Mouse (Mus musculus): ENCODE measurements around the gene Upf2.

The Upf2 gene

DNA sequence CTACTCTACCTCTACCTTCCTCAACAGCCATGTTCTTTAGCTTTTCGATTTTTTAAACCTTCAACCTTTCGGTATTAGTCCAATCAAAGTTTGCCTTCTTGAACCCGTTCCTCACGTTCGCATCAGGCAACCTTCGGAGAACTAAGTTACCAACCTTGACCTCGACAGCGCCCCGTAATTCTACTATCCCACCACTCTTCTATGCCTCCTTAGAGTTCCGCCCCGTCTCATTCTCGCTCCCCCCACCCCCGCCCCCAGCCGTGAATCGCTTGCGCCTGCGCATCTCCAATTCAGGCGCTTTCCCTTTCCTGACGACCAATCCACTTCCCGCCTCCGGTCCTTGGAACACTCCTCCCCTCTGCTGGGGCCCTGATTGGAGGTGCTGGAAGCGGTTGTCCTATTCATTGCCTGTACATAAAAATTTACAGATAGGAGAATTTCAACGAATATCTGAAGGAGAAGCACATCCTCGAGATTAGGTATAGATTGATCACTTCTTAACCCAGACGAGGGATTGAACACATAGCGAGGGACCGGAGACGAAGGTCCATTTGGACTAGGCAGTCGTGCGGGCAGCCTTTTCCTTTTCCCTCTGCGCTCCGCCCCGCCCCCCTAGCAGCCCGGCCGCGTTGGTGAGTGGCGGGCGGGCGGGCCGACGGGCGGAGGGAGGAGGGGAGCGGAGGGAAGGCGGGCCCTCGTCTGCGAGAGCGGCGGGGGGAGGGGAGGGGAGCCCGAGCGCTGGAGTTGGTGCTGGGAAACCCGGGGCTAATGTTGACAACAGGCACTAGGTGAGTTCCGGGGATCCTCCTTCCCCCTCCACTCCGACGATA lies at the start of gene Upf2:
Gene Upf2 (plus strand): TSS at position 704 of the 830 bp plus-strand sequence.
- peak; percentile 86 for DNase-seq (ENCODE audit: extremely low read depth, insufficient read length, low spot score)

DNA sequence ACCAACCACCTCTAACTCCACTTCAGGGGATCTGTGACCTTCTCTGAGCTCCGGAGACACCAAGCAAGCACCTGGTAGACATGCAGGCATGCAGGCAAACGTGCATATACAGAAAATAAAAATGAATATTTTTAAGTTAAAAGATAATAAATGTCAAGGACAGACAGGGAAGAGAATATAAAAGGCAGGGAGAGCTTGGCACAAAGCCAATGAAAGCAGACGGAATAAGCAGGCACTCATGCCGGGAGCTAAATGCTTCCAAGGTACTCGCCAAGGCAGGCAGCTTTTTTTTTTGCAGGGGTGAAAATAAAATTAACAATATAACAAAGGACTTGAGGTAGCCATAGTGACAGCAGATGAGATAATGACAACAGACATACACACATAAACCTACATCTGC lies 45.2 kb upstream of the Upf2 start:
- no peak for DNase-seq (ENCODE audit: extremely low read depth, insufficient read length, low spot score)

DNA sequence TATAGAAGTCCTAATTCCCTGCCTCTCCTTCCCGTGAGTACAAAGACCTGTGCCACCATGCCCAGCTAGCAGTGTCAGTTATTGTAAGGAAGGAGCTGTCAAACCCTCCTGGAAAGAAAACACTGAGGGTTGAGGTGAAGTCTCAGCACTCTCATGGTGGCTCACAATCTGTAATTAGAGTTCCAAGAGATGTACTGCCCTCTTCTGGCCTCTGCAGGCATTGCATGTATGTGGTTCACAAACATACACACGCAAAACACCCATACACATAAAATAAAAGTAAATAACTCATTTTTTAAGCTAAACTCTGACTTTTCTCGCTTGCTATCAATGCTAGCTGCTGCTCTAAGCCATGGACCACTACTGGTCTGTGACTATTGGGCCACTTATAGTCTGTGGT lies 44.6 kb upstream of the Upf2 start:
- peak; percentile 22 for DNase-seq (ENCODE audit: extremely low read depth, insufficient read length, low spot score)

DNA sequence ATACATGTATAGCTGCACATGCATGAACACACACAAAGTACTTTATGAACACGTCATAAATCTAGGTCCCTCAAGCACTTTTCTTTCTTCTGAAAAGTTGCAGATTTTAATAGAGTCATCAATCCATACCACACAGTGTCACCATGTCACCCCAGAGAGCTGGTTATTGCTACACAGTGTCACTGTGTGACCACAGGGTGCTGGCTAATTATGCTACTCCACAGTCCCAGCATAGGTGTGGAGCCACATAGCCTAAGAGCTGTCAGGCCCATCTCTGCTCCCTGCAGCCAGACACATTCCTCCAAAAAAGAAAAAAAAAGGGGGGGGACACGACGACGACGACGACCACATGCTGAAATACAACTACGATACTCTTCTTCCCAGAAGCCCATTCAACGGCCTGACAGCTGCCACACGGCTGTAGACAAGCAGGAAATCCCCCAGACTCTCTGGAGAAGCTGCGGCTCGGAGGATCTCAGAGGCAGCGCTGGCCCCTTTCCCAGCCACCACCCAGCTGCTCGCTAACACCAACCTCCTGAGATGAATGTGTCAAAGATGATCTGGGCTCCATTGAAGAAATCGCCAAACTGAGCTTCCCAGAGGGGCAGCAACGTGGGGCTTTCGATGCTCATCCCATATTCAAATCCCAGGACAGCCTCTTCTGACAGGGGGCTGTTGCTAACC lies 39.8 kb upstream of the Upf2 start:
- no peak for DNase-seq (ENCODE audit: extremely low read depth, insufficient read length, low spot score)

DNA sequence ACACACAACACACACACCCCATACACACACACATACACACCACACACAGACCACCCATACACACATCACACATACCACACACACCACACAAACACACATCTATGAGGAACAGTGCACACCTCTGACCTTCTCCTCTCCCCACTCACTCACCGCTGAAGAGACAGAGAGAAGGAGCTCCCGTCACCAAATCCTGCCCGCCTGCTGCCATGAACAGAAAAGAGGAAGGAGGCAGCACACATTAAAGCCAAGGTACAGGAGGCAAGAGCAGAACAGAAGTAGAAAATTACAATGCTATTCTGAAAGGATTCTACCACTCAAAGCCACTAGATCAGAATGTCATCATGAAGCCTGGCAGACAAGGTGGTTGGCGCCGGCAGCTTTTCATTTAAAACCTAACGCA lies 28.4 kb upstream of the Upf2 start:
- DNase-seq (ENCODE audit: extremely low read depth, insufficient read length, low spot score), result no peak

DNA sequence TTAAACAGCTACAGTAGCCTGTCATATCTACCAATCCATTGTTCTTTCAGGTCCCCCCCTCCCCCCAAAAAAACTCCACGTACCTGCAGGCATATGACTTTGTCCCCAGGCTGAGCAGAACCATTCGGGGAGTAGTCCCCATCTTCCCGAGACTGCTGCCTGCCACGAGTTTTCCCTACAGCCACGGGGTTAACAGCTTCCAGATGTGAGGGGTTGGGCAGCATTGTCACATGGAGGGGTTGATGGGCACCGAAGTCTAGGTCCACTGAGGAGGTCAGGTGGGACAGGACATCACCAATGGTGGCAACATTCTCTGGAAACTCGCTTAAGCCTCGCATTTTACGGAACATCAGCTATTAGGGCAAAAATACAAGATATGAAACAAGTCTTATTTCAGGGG lies 27.5 kb upstream of the Upf2 start:
- no peak for DNase-seq (ENCODE audit: extremely low read depth, insufficient read length, low spot score)

DNA sequence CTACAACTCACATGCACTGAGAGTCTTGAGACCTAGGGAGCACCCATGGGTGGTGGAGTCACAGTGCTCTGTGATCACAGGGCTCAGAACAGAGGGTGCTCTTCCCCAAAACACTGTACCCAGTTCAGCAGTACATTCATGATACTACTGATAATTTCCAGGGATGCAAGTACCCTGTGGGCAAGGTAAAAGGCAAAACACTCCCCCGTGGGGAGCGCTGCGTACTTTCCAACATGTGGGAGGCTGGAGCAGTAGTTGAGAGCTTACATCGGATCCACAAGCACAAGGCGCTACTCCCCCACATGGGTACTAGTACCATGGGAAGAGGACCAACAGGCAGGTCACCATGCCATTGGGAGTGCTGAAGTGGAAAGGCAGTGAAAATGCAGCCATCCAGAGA lies 23.8 kb upstream of the Upf2 start:
- DNase-seq (ENCODE audit: extremely low read depth, insufficient read length, low spot score), result no peak

DNA sequence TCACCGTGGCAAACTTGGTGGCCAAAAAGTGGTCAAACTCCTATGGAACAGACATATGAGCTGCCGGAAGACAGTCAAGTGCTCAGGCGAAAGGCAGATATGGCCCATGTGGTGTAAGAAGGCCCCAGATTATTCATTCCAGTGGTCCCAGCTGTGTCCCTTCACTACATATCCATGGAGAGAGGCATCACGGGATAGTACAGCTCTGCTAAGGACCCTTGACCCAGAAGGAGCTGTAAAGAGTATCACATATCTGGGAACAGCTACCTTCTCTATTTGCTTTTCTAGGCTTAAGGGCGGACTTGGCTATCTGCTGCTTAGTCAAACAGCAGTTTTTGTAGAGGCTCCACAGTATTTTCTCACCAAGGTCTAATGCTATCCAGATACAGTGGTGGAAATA lies 21.5 kb upstream of the Upf2 start:
- no peak for DNase-seq (ENCODE audit: extremely low read depth, insufficient read length, low spot score)

DNA sequence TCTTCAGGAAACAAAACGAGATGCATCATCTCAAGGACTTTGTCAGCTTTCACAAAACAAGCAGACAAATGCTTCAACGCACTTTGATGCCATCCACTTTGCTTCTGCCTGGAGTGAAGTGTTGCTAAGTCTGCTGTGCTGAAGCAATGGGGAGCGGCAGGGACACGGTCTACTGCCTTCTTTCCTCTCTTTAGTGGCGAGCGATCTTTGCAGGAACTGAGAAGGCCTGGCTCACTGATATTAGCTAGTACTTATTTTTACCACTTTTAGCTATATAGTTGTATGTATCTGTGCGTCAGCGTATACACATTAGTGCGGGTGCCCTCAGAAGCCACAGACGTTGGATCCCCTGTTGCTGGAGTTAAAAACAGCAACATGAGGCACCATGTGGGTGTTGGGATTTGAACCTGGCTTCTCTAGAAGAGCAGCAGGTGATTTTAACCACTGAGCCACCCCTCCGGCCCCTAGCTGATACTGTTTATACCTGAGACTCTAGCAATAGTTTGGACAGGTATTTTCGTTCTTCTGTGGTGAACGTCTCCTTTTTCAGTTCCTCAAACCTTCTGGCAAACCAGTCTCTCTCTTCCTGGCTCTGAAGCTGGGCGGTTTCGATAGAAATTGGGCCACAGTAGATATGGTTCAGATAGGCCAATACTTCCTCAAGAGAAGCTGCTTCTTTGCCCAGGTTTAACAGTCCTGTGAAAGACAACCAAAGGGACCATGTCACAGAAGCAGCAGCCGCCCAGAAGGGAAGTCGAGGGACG lies 20.8 kb upstream of the Upf2 start:
- no peak for DNase-seq (ENCODE audit: extremely low read depth, insufficient read length, low spot score)

DNA sequence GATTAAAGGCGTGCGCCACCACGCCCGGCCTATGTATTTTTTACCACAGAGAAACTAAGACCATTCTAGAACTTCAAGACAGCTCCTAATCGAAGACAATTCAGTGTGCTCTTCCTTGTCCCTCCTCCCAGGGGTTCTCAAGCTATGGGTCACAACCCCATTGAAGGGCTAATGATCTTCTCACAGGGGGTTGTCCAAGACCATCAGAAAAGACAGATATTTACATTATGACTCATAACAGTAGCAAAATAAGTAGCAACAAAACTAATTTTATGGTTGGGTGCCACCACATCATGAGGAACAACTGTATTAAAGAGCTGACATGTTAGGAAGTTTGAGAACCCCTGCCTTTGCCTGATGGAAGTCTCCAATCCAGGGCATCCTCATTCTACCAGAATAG lies 19.3 kb upstream of the Upf2 start:
- no peak for DNase-seq (ENCODE audit: extremely low read depth, insufficient read length, low spot score)

DNA sequence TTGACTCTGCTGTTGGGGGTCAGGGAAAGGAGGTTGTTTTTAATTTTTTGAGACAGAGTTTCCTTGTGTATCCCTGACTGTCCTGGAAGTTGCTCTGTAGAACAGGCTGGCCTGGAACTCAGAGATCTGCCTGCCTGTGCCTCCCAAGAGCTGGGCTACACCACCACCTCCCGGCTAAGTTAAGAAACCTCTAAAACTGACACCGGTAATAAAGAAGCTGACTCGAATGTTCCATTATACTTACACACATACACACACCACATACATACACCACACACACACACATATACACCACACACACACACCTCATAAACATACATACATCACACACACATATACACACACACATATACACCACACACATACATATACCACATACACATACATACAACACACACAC lies 16.3 kb upstream of the Upf2 start:
- no peak for DNase-seq (ENCODE audit: extremely low read depth, insufficient read length, low spot score)

DNA sequence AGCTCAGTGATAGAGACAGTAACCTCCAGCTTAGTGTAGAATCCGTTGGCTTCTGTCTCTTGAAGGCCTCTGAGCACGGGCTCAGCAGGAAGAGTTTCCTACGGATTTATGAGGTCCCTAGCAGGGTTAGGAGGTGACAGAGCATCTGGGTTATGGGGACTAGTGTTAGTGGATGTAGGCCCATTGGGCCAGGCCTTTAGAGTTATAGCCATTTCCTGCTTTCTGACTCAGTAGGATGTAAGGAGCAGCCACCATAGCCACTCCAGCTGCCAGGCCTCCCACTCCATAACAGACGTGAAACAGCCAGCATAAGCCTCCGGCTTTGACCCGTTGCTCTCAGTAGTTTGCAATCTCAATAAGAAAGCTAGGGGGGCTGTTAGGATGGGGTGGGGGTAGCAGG lies 15.2 kb upstream of the Upf2 start:
- DNase-seq (ENCODE audit: extremely low read depth, insufficient read length, low spot score), result no peak

DNA sequence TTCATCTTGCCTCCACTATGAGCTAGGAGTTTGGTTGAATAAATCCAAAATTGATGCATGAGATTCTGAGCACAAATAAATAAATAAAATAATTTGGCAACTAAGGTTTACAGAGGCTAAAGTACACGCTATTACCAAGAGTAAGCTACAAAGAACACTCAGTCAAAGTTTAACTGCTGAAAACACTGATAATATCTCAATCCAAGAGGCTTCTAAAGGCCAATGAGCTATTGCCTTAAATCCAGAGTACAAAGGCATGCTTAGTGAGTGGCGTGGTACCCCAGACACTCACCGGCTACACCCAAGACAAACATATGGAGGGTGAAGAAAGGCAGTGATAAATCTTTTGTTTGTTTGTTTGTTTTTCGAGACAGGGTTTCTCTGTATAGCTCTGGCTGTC lies 14.7 kb upstream of the Upf2 start:
- no peak for DNase-seq (ENCODE audit: extremely low read depth, insufficient read length, low spot score)

DNA sequence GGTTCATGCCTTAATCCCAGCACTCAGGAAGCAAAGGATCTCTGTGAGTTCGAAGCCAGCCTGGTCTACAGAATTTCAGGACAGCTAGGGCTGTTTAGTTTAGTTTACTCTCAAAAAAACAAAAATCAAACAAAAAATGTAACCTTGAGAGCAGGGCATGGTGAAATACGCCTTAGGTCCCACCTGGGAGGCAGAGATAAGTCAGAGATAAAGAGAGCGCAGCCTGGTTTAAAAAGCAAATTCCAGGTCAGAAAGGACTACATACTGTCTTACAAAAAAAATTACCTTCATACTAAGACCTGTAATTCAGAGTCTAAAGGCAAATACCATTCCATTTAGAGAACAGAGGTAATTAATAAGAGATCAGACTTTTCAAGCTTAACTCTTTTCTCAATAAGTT lies 11.9 kb upstream of the Upf2 start:
- DNase-seq (ENCODE audit: extremely low read depth, insufficient read length, low spot score), result no peak

DNA sequence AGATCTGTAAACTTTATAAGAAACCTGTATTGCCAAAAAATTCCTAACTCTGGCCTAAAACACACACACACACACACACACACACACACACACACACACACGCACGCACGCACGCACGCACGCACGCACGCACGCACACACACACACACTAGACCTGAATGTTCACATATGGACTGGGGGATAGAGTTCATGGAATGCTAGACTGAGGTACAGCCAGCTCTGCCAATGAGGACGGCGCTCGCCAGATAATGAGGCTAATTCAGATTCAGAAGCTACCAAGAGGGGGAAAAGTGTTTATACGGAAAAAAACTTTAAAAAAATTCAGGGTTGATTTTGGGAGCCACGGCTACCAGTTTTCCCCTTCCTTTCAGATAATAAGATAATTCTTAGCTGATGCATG lies 11.4 kb upstream of the Upf2 start:
- DNase-seq (ENCODE audit: extremely low read depth, insufficient read length, low spot score), result no peak

DNA sequence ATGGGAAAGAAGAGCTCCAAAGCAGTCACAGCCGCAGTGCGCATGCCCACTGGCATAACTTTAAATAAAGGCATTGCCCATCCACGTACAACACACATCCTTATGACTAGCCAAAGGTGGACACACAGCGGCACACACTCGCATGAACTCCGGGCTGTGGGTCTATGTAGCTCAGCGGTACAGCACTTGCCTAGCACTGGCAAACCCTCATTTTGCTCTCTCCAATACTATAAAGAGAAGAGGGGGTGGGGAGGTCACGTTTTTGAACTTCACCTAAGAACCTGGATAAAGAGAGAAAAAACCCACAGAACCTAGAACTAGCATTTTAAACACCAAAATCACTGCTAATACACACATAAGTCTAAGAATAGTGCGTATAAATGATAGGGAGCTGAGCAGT lies 10.3 kb upstream of the Upf2 start:
- DNase-seq (ENCODE audit: extremely low read depth, insufficient read length, low spot score), result no peak

DNA sequence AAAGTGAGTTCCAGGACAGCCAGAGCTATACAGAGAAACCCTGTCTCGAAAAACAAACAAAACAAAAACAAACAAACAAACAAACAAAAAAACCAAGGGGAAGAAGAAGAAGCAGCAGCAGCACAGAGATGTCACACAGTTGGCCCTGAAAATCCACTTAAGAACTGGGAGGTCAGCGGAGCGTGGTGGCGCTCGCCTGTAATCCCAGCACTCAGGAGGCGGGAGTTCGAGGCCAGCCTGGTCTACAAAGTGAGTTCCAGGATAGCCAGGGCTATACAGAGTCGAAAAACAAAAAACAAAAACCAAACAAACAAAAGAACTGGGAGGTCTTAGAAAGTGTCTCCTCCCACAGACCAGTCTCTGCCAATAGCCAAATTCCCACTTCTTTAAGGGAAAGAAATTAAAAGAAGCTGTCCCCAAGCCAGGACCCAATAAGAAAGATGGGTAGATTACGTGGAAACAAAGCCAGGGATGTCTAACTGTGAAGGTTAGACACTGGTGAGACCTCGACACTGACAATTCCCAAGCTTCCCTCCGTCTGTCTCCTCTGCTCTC lies 9.3 kb upstream of the Upf2 start:
- no peak for DNase-seq (ENCODE audit: extremely low read depth, insufficient read length, low spot score)

DNA sequence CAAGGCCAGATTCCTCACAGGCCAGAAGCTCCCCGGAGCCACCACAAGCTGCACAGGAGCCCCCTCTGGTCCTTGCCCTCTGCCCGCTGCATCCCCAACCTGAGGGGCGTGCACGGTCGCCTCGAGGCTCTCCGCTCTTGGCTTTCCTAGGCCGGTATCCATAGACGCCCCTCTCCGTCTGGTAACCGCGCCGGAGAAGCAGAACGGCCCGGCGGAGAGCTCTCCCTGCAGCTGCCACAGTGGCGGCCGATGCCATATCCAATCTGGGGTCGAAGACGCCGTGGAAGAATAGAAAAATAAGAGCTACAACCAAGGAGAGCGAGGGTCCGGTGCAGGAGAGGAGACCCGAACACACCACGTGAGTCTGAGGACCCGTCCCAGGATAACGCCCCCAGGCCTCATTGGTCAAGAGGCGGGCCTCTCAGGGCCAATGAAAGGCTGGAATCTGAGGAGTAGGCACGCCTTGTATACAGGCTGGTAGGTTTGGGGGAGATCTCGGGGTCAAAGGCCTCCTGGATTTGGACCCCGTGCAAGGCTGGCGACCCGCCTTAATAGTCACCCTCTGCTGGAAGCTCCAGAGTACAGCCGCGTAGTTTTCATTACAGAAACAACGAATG lies 8.7 kb upstream of the Upf2 start, which contains the start of gene Dhtkd1:
Gene Dhtkd1 (minus strand): TSS at position 377 of the 617 bp plus-strand sequence.
- no peak for DNase-seq (ENCODE audit: extremely low read depth, insufficient read length, low spot score)

DNA sequence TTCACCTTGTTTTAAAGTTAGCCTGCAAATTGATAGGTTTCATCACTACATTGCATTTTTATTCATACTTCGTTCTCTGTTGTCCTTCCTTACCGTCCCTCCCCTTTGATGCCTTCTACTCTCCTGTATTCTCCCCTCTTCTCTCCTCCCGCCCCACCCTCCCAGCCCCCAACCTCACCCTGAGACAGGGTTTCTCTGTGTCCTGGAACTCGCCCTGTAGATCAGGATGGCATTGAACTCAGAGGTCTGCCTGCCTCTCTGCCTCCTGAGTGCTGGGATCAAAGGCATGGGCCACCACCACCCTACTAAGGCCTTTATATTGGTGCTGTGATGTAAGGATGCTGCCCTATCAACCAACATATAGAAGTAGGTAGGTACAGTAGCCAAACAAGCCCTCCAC lies 8.2 kb upstream of the Upf2 start:
- DNase-seq (ENCODE audit: extremely low read depth, insufficient read length, low spot score), result no peak

DNA sequence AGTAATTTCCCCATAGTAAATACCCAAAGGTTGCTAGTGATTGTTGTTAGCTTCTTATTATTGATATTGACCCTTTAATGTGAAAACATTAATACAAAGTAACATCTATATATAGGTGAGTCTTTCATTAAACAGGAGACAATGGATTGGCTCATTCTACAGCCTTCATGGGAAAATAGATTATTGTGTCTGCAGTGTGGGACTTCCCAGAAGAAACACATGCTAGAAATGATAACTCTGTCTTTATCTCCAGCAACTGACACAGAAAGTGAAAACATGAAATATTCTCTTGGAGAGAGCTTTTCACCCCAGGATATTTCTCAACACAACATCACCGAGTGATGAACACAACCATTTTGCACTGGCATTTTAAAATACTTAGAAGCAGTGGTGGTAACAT lies 5.6 kb upstream of the Upf2 start:
- no peak for DNase-seq (ENCODE audit: extremely low read depth, insufficient read length, low spot score)

DNA sequence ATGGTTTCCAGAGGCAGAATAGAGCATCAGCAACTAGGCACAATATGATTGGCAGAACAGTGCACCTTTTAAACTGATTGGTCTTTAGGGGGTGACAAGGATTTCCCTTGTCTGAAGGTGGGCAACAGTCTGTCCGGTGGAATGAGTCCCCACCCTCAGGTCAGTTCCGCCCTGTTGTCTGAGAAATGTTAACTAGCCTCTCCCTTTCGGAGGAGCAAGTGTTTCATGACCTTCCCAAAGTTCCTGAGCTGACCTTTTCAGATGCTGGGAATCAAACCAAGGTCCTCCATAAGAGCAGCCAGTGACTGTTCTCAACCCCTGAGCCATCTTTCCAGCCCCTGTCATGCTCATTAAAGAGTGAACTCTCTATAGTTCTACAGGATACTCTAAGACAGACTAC lies 4.4 kb upstream of the Upf2 start:
- no peak for DNase-seq (ENCODE audit: extremely low read depth, insufficient read length, low spot score)
